Mouse (Mus musculus): ENCODE measurements around the gene Uckl1. TPM values are rescaled to one million over a fixed set of nuclear protein-coding genes. Genes with fewer than 3 reads are reported as not detected.

The Uckl1 gene
- polyA plus RNA-seq, 1 experiment: 53.4 TPM

GRCm38 (mm10) chr2:181568272-181569008, 16.3 kb downstream of the Uckl1 start:
- Histone ChIP-seq H3K4me2 (ENCODE audit: low read depth) (no peak overlapping the region), H3K27me3 (ENCODE audit: control insufficient read depth, insufficient read depth, insufficient read length) (no peaks in the 10 kb centered on the region), H3K79me2 (ENCODE audit: control insufficient read depth, insufficient read depth) (no peaks in the 10 kb centered on the region), H3K36me3 (ENCODE audit: control insufficient read depth, insufficient read depth) (no peaks in the 10 kb centered on the region), H3ac (ENCODE audit: control insufficient read depth, insufficient read length) (no peak overlapping the region), H3K4me3 (no peak overlapping the region)
- TF ChIP-seq USF1 (IDR thresholded peaks at IDR 0.05; ENCODE audit: low read depth) (no peak), POLR2AphosphoS2 (IDR thresholded peaks at IDR 0.05; ENCODE audit: insufficient read length, low read depth) (peak; percentile 10)

GRCm38 (mm10) chr2:181567338-181567737, 17.4 kb downstream of the Uckl1 start:
- Histone ChIP-seq H3K79me2 (ENCODE audit: control insufficient read depth, insufficient read depth) (no peaks in the 10 kb centered on the region), H3K4me3 (no peak overlapping the region), H3ac (ENCODE audit: control insufficient read depth, insufficient read length) (no peak overlapping the region), H3K36me3 (ENCODE audit: control insufficient read depth, insufficient read depth) (no peaks in the 10 kb centered on the region), H3K27me3 (ENCODE audit: control insufficient read depth, insufficient read depth, insufficient read length) (no peaks in the 10 kb centered on the region), H3K4me2 (ENCODE audit: low read depth) (no peak overlapping the region)
- TF ChIP-seq MYOG (IDR thresholded peaks at IDR 0.05; ENCODE audit: control insufficient read depth in 1 of 3, insufficient read depth in 1 of 3, insufficient read length in 2 of 3, low read depth in 2 of 3) (no peak), POLR2AphosphoS2 (IDR thresholded peaks at IDR 0.05; ENCODE audit: insufficient read length, low read depth) (peak; percentile 36)

- H3K27me3 ChIP-seq (ENCODE audit: control insufficient read depth, insufficient read depth, insufficient read length): no peaks in the 10 kb centered on the region
- H3K79me2 ChIP-seq (ENCODE audit: control insufficient read depth, insufficient read depth): no peaks in the 10 kb centered on the region
- peaks cover 27% of the 10 kb centered on the region for H3K36me3 ChIP-seq (ENCODE audit: control insufficient read depth, insufficient read depth)
- H3ac ChIP-seq (ENCODE audit: control insufficient read depth, insufficient read length): no peak overlapping the region
- TF ChIP-seq MYOD1 (IDR thresholded peaks at IDR 0.05; ENCODE audit: control insufficient read depth in 1 of 3, insufficient read length in 2 of 3, low read depth in 2 of 3): no peak
- no peak overlapping the region for H3K4me3 ChIP-seq
- H3K4me2 ChIP-seq (ENCODE audit: low read depth): no peak overlapping the region
These were observed 30.9 kb downstream of the Uckl1 start for GRCm38 (mm10) chr2:181553772-181554171.

GRCm38 (mm10) chr2:181550233-181550632, 34.5 kb downstream of the Uckl1 start:
- no peak overlapping the region for H3K4me3 ChIP-seq
- H3K4me2 ChIP-seq (ENCODE audit: low read depth): no peak overlapping the region
- TF ChIP-seq MYOD1 (IDR thresholded peaks at IDR 0.05; ENCODE audit: control insufficient read depth in 1 of 3, insufficient read length in 2 of 3, low read depth in 2 of 3): peak; percentile 90 to 98 (median 94)
- TF ChIP-seq MAX (IDR thresholded peaks at IDR 0.05; ENCODE audit: low read depth): no peak
- TF ChIP-seq POLR2AphosphoS2 (IDR thresholded peaks at IDR 0.05; ENCODE audit: insufficient read length, low read depth): no peak
- peak; percentile 96 for TF ChIP-seq TCF3 (IDR thresholded peaks at IDR 0.05; ENCODE audit: insufficient read length, low read depth)
- no peak for TF ChIP-seq CEBPB (IDR thresholded peaks at IDR 0.05; ENCODE audit: insufficient read depth, poor library complexity, severe bottlenecking)
- no peak for TF ChIP-seq E2F4 (IDR thresholded peaks at IDR 0.05; ENCODE audit: insufficient read depth)
- no peak for TF ChIP-seq SRF (IDR thresholded peaks at IDR 0.05; ENCODE audit: control insufficient read depth, insufficient read length, low read depth)
- TF ChIP-seq USF1 (IDR thresholded peaks at IDR 0.05; ENCODE audit: low read depth): no peak
- no peak for TF ChIP-seq REST (IDR thresholded peaks at IDR 0.05; ENCODE audit: insufficient read depth, insufficient read length)
- peak; percentile 91 to 98 (median 98) for TF ChIP-seq MYOG (IDR thresholded peaks at IDR 0.05; ENCODE audit: control insufficient read depth in 1 of 3, insufficient read depth in 1 of 3, insufficient read length in 2 of 3, low read depth in 2 of 3)
- peak; percentile 96 for TF ChIP-seq TCF12 (IDR thresholded peaks at IDR 0.05; ENCODE audit: insufficient read depth, poor library complexity, severe bottlenecking)
- H3ac ChIP-seq (ENCODE audit: control insufficient read depth, insufficient read length): no peak overlapping the region
- H3K27me3 ChIP-seq (ENCODE audit: control insufficient read depth, insufficient read depth, insufficient read length): no peaks in the 10 kb centered on the region
- peaks cover 12% of the 10 kb centered on the region for H3K79me2 ChIP-seq (ENCODE audit: control insufficient read depth, insufficient read depth)
- peaks cover 38% of the 10 kb centered on the region for H3K36me3 ChIP-seq (ENCODE audit: control insufficient read depth, insufficient read depth)

GRCm38 (mm10) chr2:181548682-181549081, 36.0 kb downstream of the Uckl1 start:
- Histone ChIP-seq H3ac (ENCODE audit: control insufficient read depth, insufficient read length) (no peak overlapping the region), H3K36me3 (ENCODE audit: control insufficient read depth, insufficient read depth) (peaks cover 38% of the 10 kb centered on the region)
- TF ChIP-seq USF1 (IDR thresholded peaks at IDR 0.05; ENCODE audit: low read depth): no peak
- TF ChIP-seq MYOG (IDR thresholded peaks at IDR 0.05; ENCODE audit: control insufficient read depth in 1 of 3, insufficient read depth in 1 of 3, insufficient read length in 2 of 3, low read depth in 2 of 3): peak; percentile 7 to 93 (median 80)
- peak; percentile 17 to 89 (median 68) for TF ChIP-seq MYOD1 (IDR thresholded peaks at IDR 0.05; ENCODE audit: control insufficient read depth in 1 of 3, insufficient read length in 2 of 3, low read depth in 2 of 3)
- peak; percentile 34 for TF ChIP-seq TCF12 (IDR thresholded peaks at IDR 0.05; ENCODE audit: insufficient read depth, poor library complexity, severe bottlenecking)

GRCm38 (mm10) chr2:181548227-181548626, 36.5 kb downstream of the Uckl1 start:
- Histone ChIP-seq H3K79me2 (ENCODE audit: control insufficient read depth, insufficient read depth) (peaks cover 32% of the 10 kb centered on the region), H3K36me3 (ENCODE audit: control insufficient read depth, insufficient read depth) (peaks cover 38% of the 10 kb centered on the region), H3ac (ENCODE audit: control insufficient read depth, insufficient read length) (no peak overlapping the region), H3K27me3 (ENCODE audit: control insufficient read depth, insufficient read depth, insufficient read length) (no peaks in the 10 kb centered on the region), H3K4me2 (ENCODE audit: low read depth) (no peak overlapping the region), H3K4me3 (no peak overlapping the region)
- no peak for TF ChIP-seq E2F4 (IDR thresholded peaks at IDR 0.05; ENCODE audit: insufficient read depth)
- TF ChIP-seq MYOD1 (IDR thresholded peaks at IDR 0.05; ENCODE audit: control insufficient read depth in 1 of 3, insufficient read length in 2 of 3, low read depth in 2 of 3): no peak
- no peak for TF ChIP-seq TCF3 (IDR thresholded peaks at IDR 0.05; ENCODE audit: insufficient read length, low read depth)
- no peak for TF ChIP-seq MAX (IDR thresholded peaks at IDR 0.05; ENCODE audit: low read depth)
- TF ChIP-seq REST (IDR thresholded peaks at IDR 0.05; ENCODE audit: insufficient read depth, insufficient read length): no peak
- TF ChIP-seq POLR2A (IDR thresholded peaks at IDR 0.05; ENCODE audit: insufficient read length, low read depth): no peak

More at GRCm38 (mm10) chr2:181548682-181549081, 36.0 kb downstream of the Uckl1 start:
- Histone ChIP-seq H3K27me3 (ENCODE audit: control insufficient read depth, insufficient read depth, insufficient read length) (no peaks in the 10 kb centered on the region), H3K4me3 (no peak overlapping the region), H3K79me2 (ENCODE audit: control insufficient read depth, insufficient read depth) (peaks cover 27% of the 10 kb centered on the region), H3K4me2 (ENCODE audit: low read depth) (no peak overlapping the region)

All from myocyte (in vitro differentiated cells).